Comparison of ENCODE assay signal across 13 mouse cellular contexts in genomic region chr14:100618793-100619655, GRCm38 (mm10).
DNase-seq lines count a peak whose midpoint lies in the region; ATAC-seq lines count a peak whose summit lies in the region.
"Had no signal": no experiment of that assay in that cellular context is flagged by ENCODE, and none has a peak within 500 bp of the region (broad histone marks: within the 10 kb centered on the region; RNA-seq: fewer than 3 reads in every experiment).

No protein-coding gene starts in this region.

- no peak overlapping the region for H3K9ac ChIP-seq in neural tube, embryonic 12.5 days
- H3K9ac ChIP-seq in neural tube, embryonic 15.5 days (replicated peaks), result no peak overlapping the region
- H3K9ac ChIP-seq in forebrain, embryonic 16.5 days (replicated peaks; ENCODE audit: low read depth, low read length), result no peak overlapping the region
- H3K9ac ChIP-seq: liver, embryonic 15.5 days had no signal

- H3K4me2 ChIP-seq in neural tube, embryonic 12.5 days (replicated peaks), result no peak overlapping the region
- no peak overlapping the region for H3K4me2 ChIP-seq in neural tube, embryonic 15.5 days
- H3K4me2 ChIP-seq in forebrain, embryonic 16.5 days (ENCODE audit: low read length), result no peak overlapping the region
- H3K4me2 ChIP-seq: liver, embryonic 15.5 days had no signal

- H3K36me3 ChIP-seq in neural tube, embryonic 12.5 days, result no peaks in the 10 kb centered on the region
- no peaks in the 10 kb centered on the region for H3K36me3 ChIP-seq in neural tube, embryonic 15.5 days
- H3K36me3 ChIP-seq in forebrain, embryonic 16.5 days (ENCODE audit: control insufficient read depth, insufficient read depth), result no peaks in the 10 kb centered on the region
- no peaks in the 10 kb centered on the region for H3K36me3 ChIP-seq in limb, embryonic 10.5 days
- H3K36me3 ChIP-seq: liver, embryonic 15.5 days had no signal

- H3K4me3 ChIP-seq in neural tube, embryonic 12.5 days, result no peak overlapping the region
- no peak overlapping the region for H3K4me3 ChIP-seq in neural tube, embryonic 15.5 days (replicated peaks)
- H3K4me3 ChIP-seq in forebrain, embryonic 16.5 days (replicated peaks; ENCODE audit: low read length), result no peak overlapping the region
- H3K4me3 ChIP-seq in limb, embryonic 10.5 days, result no peak overlapping the region
- H3K4me3 ChIP-seq: liver, embryonic 15.5 days; megakaryocyte, embryonic 14.5 days had no signal

- no peak overlapping the region for H3K27ac ChIP-seq in neural tube, embryonic 12.5 days
- H3K27ac ChIP-seq in neural tube, embryonic 15.5 days (replicated peaks), result no peak overlapping the region
- no peak overlapping the region; the same call in 1 of the 2 replicates for H3K27ac ChIP-seq in forebrain, embryonic 16.5 days (ENCODE audit: low read length)
- H3K27ac ChIP-seq in limb, embryonic 10.5 days, result peak overlapping the region; percentile 38
- H3K27ac ChIP-seq: liver, embryonic 15.5 days had no signal

- H3K4me1 ChIP-seq in neural tube, embryonic 12.5 days, result peaks cover 11% of the 10 kb centered on the region
- H3K4me1 ChIP-seq in neural tube, embryonic 15.5 days, result peaks cover 9% of the 10 kb centered on the region
- H3K4me1 ChIP-seq in forebrain, embryonic 16.5 days (replicated peaks; ENCODE audit: control insufficient read depth, insufficient read depth, low read length), result peaks cover 8% of the 10 kb centered on the region
- H3K4me1 ChIP-seq in limb, embryonic 10.5 days, result peaks cover 19% of the 10 kb centered on the region
- H3K4me1 ChIP-seq: liver, embryonic 15.5 days; megakaryocyte, embryonic 14.5 days had no signal

- peak; percentile 42 for DNase-seq in limb, embryonic 10.5 days (ENCODE audit: low spot score)
- peak; percentile 60 for DNase-seq in retina, embryonic 14.5 days (ENCODE audit: low spot score)
- no peak for DNase-seq in MN1 (ENCODE audit: low spot score)
- DNase-seq in layer of hippocampus, postnatal 14 days (ENCODE audit: low spot score in 2 of 2), result no peak
- DNase-seq: gastrocnemius, postnatal 25 days; heart, postnatal 10 days; kidney, adult 9 months; layer of hippocampus, postnatal 36 days had no signal

- H3K27me3 ChIP-seq in neural tube, embryonic 12.5 days (replicated peaks), result no peaks in the 10 kb centered on the region
- H3K27me3 ChIP-seq in neural tube, embryonic 15.5 days (replicated peaks), result no peaks in the 10 kb centered on the region
- no peaks in the 10 kb centered on the region for H3K27me3 ChIP-seq in forebrain, embryonic 16.5 days (replicated peaks; ENCODE audit: control insufficient read depth, insufficient read depth, low read length)
- no peaks in the 10 kb centered on the region for H3K27me3 ChIP-seq in limb, embryonic 10.5 days (ENCODE audit: low read depth, poor library complexity, severe bottlenecking)
- H3K27me3 ChIP-seq: liver, embryonic 15.5 days; megakaryocyte, embryonic 14.5 days had no signal

- WGBS in neural tube, embryonic 12.5 days, result 26% methylated on average over 12 of the region's 12 CpGs
- 27% methylated on average over 12 of the region's 12 CpGs for WGBS in neural tube, embryonic 15.5 days
- 41% methylated on average over 12 of the region's 12 CpGs for WGBS in forebrain, embryonic 16.5 days
- 52% methylated on average over 12 of the region's 12 CpGs for WGBS in limb, embryonic 10.5 days

- ATAC-seq in neural tube, embryonic 12.5 days (ENCODE audit: low FRiP score, low read depth), result peak; percentile 91
- no peak for ATAC-seq in neural tube, embryonic 15.5 days (ENCODE audit: low FRiP score)
- peak; percentile 75 for ATAC-seq in forebrain, embryonic 16.5 days

- no peaks in the 10 kb centered on the region for H3K9me3 ChIP-seq in neural tube, embryonic 12.5 days
- no peaks in the 10 kb centered on the region for H3K9me3 ChIP-seq in neural tube, embryonic 15.5 days (replicated peaks)
- no peaks in the 10 kb centered on the region for H3K9me3 ChIP-seq in forebrain, embryonic 16.5 days (ENCODE audit: control insufficient read depth, low read length)
- H3K9me3 ChIP-seq in limb, embryonic 10.5 days (replicated peaks), result no peaks in the 10 kb centered on the region
- H3K9me3 ChIP-seq: liver, embryonic 15.5 days had no signal

Comparison
In these comparisons a context has a peak if more than half of its experiments do, and no peak if none do; other contexts are left out.
1. DNase-seq: peak in limb, embryonic 10.5 days (single experiment) and retina, embryonic 14.5 days (single experiment); none in MN1 (single experiment) and layer of hippocampus, postnatal 14 days (0 of 2).